Mouse (Mus musculus) C2C12 (cell line): ENCODE data around the gene Adam10. TPM values are rescaled to one million over a fixed set of nuclear protein-coding genes. Genes with fewer than 3 reads are reported as not detected.

ENCODE experiments used
- H3K27me3 ChIP-seq: one replicate; pipeline ENCODE4 v1.6.1; 2011; ENCODE audit not compliant: control insufficient read depth, insufficient read depth, insufficient read length
- H3K36me3 ChIP-seq: one replicate; pipeline ENCODE4 v1.6.1; 2011; ENCODE audit not compliant: control insufficient read depth, insufficient read depth
- H3K4me3 ChIP-seq: one replicate; pipeline ENCODE4 v1.5.1; 2011; ENCODE audit warnings: mild to moderate bottlenecking, control low read depth; ENCODE audit not compliant: poor library complexity, insufficient read depth, severe bottlenecking
- H3K79me2 ChIP-seq: one replicate; pipeline ENCODE4 v1.6.1; 2011; ENCODE audit not compliant: control insufficient read depth, insufficient read depth
- H3K79me3 ChIP-seq: one replicate; pipeline ENCODE4 v1.6.1; 2011; ENCODE audit warnings: low read depth, control low read depth
- H3ac ChIP-seq: one replicate; pipeline ENCODE3; 2011; ENCODE audit warnings: low read depth; ENCODE audit not compliant: control insufficient read depth, insufficient read length
- CEBPB ChIP-seq: IDR thresholded peaks from one replicate; pipeline ENCODE4 v1.6.1; 2011; ENCODE audit warnings: low read depth, mild to moderate bottlenecking, control low read depth, moderate library complexity
- CTCF ChIP-seq: IDR thresholded peaks from one replicate; pipeline ENCODE4 v1.5.1; 2011; ENCODE audit not compliant: control insufficient read depth, insufficient read depth, insufficient read length
- FOSL1 ChIP-seq: IDR thresholded peaks from one replicate; pipeline ENCODE4 v1.8.0; 2011; ENCODE audit warnings: mild to moderate bottlenecking, low read length; ENCODE audit not compliant: poor library complexity, insufficient read depth, severe bottlenecking
- MAX ChIP-seq: IDR thresholded peaks from one replicate; pipeline ENCODE4 v1.6.1; 2011; ENCODE audit warnings: mild to moderate bottlenecking, control low read depth
- MYOD1 ChIP-seq: IDR thresholded peaks from one replicate; pipeline ENCODE4 v1.6.1; 2011; ENCODE audit warnings: low read depth; ENCODE audit not compliant: control insufficient read depth, insufficient read length
- MYOG ChIP-seq: IDR thresholded peaks from one replicate; pipeline ENCODE4 v1.6.1; 2011; ENCODE audit not compliant: control insufficient read depth, insufficient read length; ENCODE audit errors: extremely low read depth
- USF1 ChIP-seq: IDR thresholded peaks from one replicate; pipeline ENCODE4 v1.6.1; 2011; ENCODE audit warnings: low read depth, mild to moderate bottlenecking, control low read depth, moderate library complexity
- polyA plus RNA-seq: library from polyadenylated mRNA; unstranded; fragments of >200 nt; fragmentation: generic; extraction: Trizol; gene quantifications from one replicate; pipeline ENCODE4 v1.2.1, GENCODE M21; 2012; ENCODE audit warnings: missing spikeins

Adam10 gene
- polyA plus RNA-seq, 1 experiment = 20.6 TPM

DNA sequence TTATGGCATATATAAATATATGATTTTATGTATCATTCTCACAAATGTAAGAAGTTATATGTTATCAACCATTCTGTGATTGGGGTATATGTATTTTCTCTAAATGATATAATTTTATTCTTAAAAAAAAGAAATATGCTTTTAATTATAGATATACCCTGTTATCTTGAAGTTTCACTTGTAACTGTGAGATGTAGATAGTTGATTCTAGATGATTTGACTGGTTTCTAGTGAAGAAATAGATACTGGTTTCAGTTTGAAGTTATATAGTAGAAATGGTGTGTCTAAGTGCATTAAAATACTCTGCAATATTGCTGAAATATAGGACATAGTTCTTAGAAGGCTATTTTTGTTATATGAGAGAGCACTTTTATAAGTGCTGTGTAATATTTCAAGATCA, 11.8 kb downstream of the Adam10 start:
- Histone ChIP-seq H3K36me3 (no peaks in the 10 kb centered on the region), H3K27me3 (no peaks in the 10 kb centered on the region), H3ac (no peak overlapping the region), H3K79me2 (peaks cover 94% of the 10 kb centered on the region), H3K79me3 (peaks cover 60% of the 10 kb centered on the region), H3K4me3 (no peak overlapping the region)
- TF ChIP-seq CEBPB (no peak), USF1 (no peak), MYOD1 (no peak), CTCF (no peak), MYOG (no peak), MAX (no peak), FOSL1 (no peak)

DNA sequence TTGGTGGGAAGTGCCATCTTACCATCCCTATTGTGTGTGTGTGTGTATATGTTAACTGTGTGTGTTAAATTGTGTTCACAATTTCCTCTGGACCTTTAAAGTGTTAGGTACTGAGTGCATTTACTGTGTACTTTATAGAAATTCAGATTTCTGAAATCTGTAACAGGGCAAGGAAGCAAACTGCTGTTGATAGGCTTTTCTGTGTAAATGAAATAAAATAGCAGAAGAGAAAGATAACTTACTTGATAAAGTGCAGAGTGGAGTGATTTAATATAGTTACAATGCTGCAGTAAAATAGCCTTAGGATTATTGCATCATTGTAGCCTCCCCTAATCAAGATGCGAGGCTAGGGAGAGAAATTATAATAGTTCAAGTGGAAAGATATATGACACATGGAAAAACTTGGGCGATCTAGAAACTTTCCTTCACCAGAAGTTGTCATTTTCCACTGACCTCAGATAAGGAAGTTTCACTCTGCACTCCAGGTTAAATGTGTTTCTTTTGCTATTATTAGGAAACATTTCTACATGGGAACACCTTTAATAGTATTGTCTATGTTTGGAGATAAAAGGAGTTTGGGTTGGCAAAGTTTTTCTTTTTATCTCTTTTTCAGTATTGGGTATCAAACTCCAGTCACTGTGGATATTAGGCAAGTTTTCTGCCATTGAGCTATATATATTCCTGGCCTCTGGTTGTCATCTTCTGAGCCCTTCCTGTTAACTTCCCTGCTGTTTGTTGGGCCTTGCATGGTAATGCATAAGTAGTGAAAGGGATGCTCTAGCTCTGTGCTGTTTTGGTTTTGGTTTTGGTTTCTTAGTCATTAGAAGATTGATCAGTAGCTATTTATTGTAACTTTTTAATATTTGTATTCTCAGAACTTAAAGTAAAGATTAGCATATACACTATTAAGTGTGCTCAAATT, 13.2 kb downstream of the Adam10 start:
- TF ChIP-seq CEBPB = no peak
- no peak for TF ChIP-seq FOSL1
- Histone ChIP-seq H3K79me3 (peaks cover 67% of the 10 kb centered on the region), H3ac (no peak overlapping the region), H3K79me2 (peaks cover 94% of the 10 kb centered on the region), H3K36me3 (no peaks in the 10 kb centered on the region), H3K4me3 (no peak overlapping the region), H3K27me3 (no peaks in the 10 kb centered on the region)

DNA sequence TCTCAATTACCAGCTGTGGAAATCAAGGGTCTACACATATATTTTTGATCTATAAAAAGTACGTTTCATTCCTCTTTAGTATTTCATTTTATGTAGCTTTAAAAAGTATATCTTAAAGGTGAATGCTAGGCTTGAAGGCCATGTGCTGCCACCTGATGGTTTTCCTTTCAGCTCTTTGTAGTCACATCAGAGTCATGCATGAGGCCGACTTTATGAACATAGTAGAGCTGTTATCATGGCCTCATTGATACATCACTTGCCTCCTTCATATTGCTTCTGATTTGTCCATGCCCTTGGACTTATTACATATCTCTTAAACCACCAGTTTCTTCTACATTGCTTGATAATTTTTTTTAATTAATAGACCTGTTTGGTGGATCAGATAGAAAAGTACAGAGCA, 16.9 kb downstream of the Adam10 start:
- no peak for TF ChIP-seq CTCF
- no peak for TF ChIP-seq USF1
- no peak for TF ChIP-seq CEBPB
- TF ChIP-seq MAX = no peak
- no peak for TF ChIP-seq FOSL1
- no peak for TF ChIP-seq MYOG
- TF ChIP-seq MYOD1 = no peak
- Histone ChIP-seq H3ac (no peak overlapping the region), H3K79me3 (peaks cover 80% of the 10 kb centered on the region), H3K36me3 (no peaks in the 10 kb centered on the region), H3K27me3 (no peaks in the 10 kb centered on the region), H3K79me2 (peaks cover 96% of the 10 kb centered on the region), H3K4me3 (no peak overlapping the region)

DNA sequence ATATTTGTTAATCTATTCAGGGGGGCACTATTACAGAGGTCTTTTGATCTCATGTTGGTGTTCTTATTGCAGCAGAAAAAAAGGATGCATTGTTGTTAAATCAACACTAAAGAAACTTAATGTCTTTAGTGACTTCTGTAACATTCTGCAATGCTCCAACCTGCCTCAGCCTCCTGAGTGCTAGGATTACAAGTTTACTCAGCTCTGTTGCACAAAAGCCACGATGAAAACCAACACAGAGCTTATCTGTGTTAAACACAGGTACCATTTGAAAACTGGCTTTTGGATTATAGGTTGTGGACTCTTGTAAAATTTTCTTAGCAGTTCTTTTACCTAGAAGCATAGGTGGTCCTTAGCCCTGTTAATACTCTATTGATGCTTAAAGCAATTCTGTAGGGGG, 19.3 kb downstream of the Adam10 start:
- H3K4me3 ChIP-seq = no peak overlapping the region
- H3K27me3 ChIP-seq = no peaks in the 10 kb centered on the region
- peaks cover 68% of the 10 kb centered on the region for H3K79me3 ChIP-seq
- no peak overlapping the region for H3ac ChIP-seq
- no peak for TF ChIP-seq CEBPB
- peaks cover under 1% of the 10 kb centered on the region for H3K36me3 ChIP-seq
- peaks cover 86% of the 10 kb centered on the region for H3K79me2 ChIP-seq

DNA sequence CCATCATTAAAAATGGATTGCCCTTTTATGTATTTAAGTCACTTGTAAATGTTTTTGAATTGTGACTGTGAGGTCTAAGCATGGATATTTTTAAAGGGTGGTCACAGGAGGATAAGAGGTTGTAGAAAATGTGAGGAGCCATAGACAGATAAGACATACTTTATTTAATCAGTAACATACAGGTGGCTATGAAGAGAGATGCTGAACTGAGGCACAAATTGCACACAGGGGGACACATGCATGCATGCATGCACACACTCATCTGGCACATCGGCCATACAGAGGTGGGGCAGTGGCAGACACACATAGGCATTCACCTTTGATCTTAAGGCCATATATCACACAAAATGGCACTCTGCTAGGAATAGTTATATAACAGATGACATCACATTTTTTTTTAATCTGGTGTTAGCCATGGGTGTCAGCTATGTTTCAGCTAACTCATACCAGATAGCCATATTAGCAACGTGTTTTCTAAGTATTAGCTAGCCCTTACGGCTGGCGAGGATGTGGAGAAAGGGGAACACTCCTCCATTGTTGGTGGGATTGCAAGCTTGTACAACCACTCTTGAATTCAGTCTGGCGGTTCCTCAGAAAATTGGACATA, 24.9 kb downstream of the Adam10 start:
- H3ac ChIP-seq = no peak overlapping the region
- peaks cover 20% of the 10 kb centered on the region for H3K79me3 ChIP-seq
- TF ChIP-seq MAX (no peak), MYOG (no peak), FOSL1 (no peak)
- H3K4me3 ChIP-seq = no peak overlapping the region
- peaks cover 33% of the 10 kb centered on the region for H3K79me2 ChIP-seq
- peaks cover 21% of the 10 kb centered on the region for H3K36me3 ChIP-seq
- H3K27me3 ChIP-seq = no peaks in the 10 kb centered on the region

DNA sequence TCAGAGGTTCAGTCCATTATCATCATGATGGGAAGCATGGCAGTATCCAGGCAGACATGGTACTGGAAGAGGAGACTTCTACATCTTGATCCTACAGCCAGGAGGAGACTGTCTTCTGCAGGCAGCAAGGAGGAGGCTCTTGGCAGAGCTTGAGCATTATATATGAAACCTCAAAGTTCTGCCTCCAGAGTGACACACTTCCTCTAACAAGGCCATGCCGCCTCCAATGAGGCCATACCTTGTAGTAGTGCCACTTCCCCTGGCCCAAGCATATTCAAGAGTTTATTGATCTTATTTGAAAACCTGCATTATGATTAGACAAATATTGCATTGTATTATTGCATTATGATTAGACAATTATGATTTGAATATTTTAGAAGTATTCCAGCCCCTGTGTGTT, 27.6 kb downstream of the Adam10 start:
- no peaks in the 10 kb centered on the region for H3K27me3 ChIP-seq
- no peak overlapping the region for H3ac ChIP-seq
- H3K79me2 ChIP-seq = peaks cover 15% of the 10 kb centered on the region
- H3K4me3 ChIP-seq = no peak overlapping the region
- peaks cover 21% of the 10 kb centered on the region for H3K36me3 ChIP-seq
- TF ChIP-seq MYOD1 (no peak), CTCF (no peak), FOSL1 (no peak), CEBPB (no peak), USF1 (no peak), MYOG (no peak), MAX (no peak)
- H3K79me3 ChIP-seq = peaks cover 5% of the 10 kb centered on the region
